Mouse (Mus musculus) midbrain, embryonic 10.5 days (tissue): ENCODE data around the gene Chst3. TPM values are rescaled to one million over a fixed set of nuclear protein-coding genes. Genes with fewer than 3 reads are reported as not detected.

Experiments
- DNase-seq: peaks from one replicate; pipeline ENCODE4 v3.0.0-alpha.2; 2017; ENCODE audit warnings: low spot score
- H3K27ac ChIP-seq: fragments of 300-500 bp; sonication (generic); replicated peaks from 2 replicates; pipeline ENCODE4 v1.5.1; 2016; ENCODE audit warnings: mild to moderate bottlenecking
- H3K27me3 ChIP-seq: fragments of 300-500 bp; sonication (generic); 2 replicates; pipeline ENCODE4 v1.6.1; 2016; ENCODE audit warnings: low read depth, mild to moderate bottlenecking; ENCODE audit not compliant: poor library complexity, severe bottlenecking
- H3K36me3 ChIP-seq: fragments of 300-500 bp; sonication (generic); 2 replicates; pipeline ENCODE4 v1.6.1; 2016; ENCODE audit warnings: mild to moderate bottlenecking, moderate library complexity
- H3K4me1 ChIP-seq: fragments of 300-500 bp; sonication (generic); 2 replicates; pipeline ENCODE4 v1.6.1; 2016
- H3K4me3 ChIP-seq: fragments of 300-500 bp; sonication (generic); 2 replicates; pipeline ENCODE4 v1.5.1; 2016; ENCODE audit warnings: mild to moderate bottlenecking, moderate library complexity
- H3K9me3 ChIP-seq: fragments of 300-500 bp; sonication (generic); replicated peaks from 2 replicates; pipeline ENCODE4 v1.6.1; 2016; ENCODE audit warnings: mild to moderate bottlenecking
- WGBS: fragments of 180-500 bp; shearing (Covaris S2); methylation state at CpG from one replicate; pipeline ENCODE4 v1.1.7; 2016; 5-methylcytosine and 5-hydroxymethylcytosine counted together
- polyA plus RNA-seq: library from polyadenylated mRNA; unstranded; fragments of >200 nt; fragmentation: Nextera tagmentation; extraction: Ambion mirVana; gene quantifications from 2 replicates; pipeline ENCODE4 v1.2.1, GENCODE M21; 2016

Gene Chst3
- polyA plus RNA-seq, 1 experiment from 2014 or later: 2.0 TPM

DNA sequence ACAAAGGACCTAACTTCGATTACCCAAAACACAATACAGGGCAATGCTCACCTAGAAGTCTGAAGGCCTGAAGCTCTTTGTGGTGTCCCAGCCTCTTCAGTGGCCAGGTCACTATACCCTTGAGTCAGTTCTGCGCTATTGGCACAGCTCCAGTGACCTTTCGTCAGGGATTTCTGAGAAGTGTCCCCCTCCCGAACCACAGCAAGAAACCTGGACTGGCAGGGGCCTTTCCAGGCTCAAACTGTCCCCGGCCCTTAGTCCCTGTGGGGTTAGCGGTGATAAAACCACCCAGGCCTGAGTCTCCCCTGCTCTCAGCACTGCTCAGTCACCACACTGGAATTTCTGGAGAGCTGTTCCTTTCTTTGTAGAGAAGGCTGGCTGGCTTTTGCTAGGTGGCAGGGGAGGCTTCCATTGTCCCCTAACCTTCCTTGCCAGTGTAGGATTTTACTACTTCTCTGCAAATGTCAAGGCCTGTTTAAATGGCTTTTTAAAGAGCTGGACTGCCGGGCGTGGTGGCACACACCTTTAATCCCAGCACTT is 11.8 kb downstream of the Chst3 start:
- 89% methylated on average over 8 of the region's 8 CpGs for WGBS
- Histone ChIP-seq H3K4me3 (no peak overlapping the region), H3K4me1 (peaks cover 34% of the 10 kb centered on the region), H3K27me3 (no peaks in the 10 kb centered on the region), H3K27ac (peak overlapping the region; percentile 38; the same call in 1 of the 2 replicates), H3K9me3 (no peaks in the 10 kb centered on the region), H3K36me3 (no peaks in the 10 kb centered on the region)
- DNase-seq: no peak

DNA sequence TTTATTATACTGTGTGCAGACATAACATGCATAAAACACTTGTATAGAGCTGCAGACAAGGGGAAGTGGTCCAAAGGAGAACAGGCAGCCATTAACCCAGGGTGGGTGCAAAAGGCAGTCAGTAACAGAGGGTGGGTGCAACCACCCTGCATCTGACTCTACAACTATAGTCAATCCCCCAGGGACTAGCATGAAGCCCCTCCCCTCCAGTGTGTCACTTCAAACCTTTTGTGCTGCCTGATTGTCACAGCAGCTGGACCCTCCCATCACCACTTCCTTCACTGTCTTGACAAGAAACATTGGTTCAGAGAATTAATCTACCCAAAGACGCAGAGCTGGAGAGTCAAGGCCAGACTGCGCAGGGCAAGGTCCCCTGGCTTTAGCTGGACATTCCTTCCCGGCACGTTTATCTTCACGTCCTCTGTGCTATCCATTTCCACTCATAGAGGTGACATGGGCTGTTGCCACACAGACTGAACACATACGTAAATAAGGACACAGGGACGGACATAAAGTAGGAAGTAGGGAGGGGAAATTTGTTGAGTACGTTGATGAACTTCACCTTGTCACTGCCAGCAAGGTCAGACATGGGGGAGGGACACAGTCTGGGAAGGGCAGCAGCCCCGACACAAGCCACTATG is 13.3 kb downstream of the Chst3 start:
- 84% methylated on average over 9 of the region's 9 CpGs for WGBS
- Histone ChIP-seq H3K27ac (no peak overlapping the region), H3K27me3 (no peaks in the 10 kb centered on the region), H3K4me1 (peaks cover 41% of the 10 kb centered on the region), H3K36me3 (no peaks in the 10 kb centered on the region), H3K9me3 (no peaks in the 10 kb centered on the region), H3K4me3 (no peak overlapping the region)
- DNase-seq: no peak

DNA sequence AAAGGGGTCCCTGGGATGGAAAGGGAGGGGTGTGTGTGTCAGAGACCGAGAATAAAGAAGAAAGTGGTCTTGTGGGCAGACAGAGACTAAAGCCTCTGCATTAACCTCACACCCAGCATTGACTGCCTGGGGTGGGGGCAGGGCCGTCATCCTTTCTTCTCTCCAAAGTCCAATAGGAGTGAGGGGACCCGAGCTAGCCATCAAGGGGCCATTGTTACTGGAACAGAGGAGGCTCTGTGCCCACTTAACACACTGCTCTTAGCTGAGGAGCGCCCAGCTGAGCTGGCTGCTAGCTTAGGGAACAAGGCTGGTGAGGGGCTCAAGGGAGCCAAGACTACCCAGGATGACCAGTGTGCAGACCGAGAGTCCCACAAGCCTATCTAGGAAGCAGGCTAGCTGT is 16.3 kb downstream of the Chst3 start:
- peak overlapping the region; percentile 16; the same call in 1 of the 2 replicates for H3K4me3 ChIP-seq
- H3K4me1 ChIP-seq: peaks cover 28% of the 10 kb centered on the region
- H3K27me3 ChIP-seq: no peaks in the 10 kb centered on the region
- no peaks in the 10 kb centered on the region for H3K9me3 ChIP-seq
- WGBS: 7% methylated on average over 5 of the region's 5 CpGs
- peak overlapping the region; percentile 82 for H3K27ac ChIP-seq
- no peaks in the 10 kb centered on the region for H3K36me3 ChIP-seq
- DNase-seq: peak; percentile 60

DNA sequence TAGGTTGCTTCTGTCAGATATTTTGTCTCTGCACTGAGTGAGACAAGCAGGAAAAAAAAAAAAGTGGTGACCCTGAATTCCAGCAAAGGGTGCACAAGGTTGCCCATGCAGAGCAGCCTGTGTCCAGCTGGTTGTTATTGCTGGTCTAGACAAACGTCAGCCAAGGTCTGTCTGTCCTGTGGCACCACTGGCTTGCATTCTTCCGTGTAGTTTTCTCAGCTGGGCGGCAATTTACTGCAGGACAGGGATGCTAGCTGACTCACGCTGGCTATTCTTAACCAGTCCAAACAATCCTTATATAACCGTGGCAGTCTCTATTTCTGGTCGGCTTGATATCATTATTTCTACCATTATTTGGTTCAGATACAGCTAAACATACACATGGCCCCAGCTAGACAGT is 18.1 kb downstream of the Chst3 start:
- H3K27ac ChIP-seq: no peak overlapping the region; the same call in 1 of the 2 replicates
- WGBS: 84% methylated on average over 6 of the region's 6 CpGs
- no peaks in the 10 kb centered on the region for H3K36me3 ChIP-seq
- H3K4me3 ChIP-seq: no peak overlapping the region
- no peaks in the 10 kb centered on the region for H3K27me3 ChIP-seq
- H3K9me3 ChIP-seq: no peaks in the 10 kb centered on the region
- no peak for DNase-seq
- peaks cover 26% of the 10 kb centered on the region for H3K4me1 ChIP-seq

DNA sequence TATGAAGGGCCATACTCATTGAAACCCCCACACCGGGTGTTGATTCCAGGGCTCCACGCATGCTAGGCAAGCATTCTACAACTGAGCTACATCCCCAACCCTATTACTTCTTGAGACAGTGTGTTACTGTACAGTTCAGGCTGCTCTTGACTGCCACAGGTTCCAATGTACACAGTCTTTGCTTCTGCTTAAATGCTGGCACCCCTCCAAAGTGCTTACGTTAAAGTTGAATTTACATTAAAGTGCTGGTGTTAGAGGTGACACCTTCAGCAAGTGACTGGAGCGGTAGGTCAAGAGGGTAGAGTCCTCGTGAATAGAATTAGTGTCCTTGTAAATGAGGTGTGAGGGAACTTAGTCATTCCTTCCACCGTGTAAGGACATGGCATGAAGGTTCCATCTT is 19.7 kb downstream of the Chst3 start:
- WGBS: 90% methylated on average over 6 of the region's 6 CpGs
- Histone ChIP-seq H3K27me3 (no peaks in the 10 kb centered on the region), H3K4me1 (peaks cover 33% of the 10 kb centered on the region), H3K36me3 (no peaks in the 10 kb centered on the region), H3K9me3 (no peaks in the 10 kb centered on the region), H3K4me3 (no peak overlapping the region), H3K27ac (no peak overlapping the region)
- DNase-seq: no peak

DNA sequence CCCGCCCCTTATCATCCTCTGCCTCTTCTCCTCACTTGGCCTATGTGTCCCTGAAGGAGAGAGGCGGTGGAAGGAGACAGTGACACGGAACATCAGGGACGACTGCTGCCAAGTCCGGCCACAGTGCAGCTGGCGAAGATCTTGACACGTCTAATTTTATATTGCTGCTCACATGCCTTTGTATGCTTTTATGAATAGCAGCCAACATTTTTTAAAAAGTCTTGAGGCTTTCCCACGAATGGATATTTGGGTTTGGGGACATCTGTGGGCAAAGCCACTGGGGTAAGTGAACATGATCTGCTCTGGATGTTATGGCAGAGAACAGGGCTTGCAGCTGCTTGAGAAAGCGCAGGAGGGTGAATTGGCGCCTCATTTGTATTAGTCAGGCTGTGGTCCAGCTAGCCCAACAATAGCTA is 21.6 kb downstream of the Chst3 start:
- 88% methylated on average over 10 of the region's 10 CpGs for WGBS
- no peak for DNase-seq
- Histone ChIP-seq H3K27me3 (peaks cover 12% of the 10 kb centered on the region), H3K27ac (no peak overlapping the region), H3K36me3 (no peaks in the 10 kb centered on the region), H3K4me3 (no peak overlapping the region), H3K4me1 (peaks cover 33% of the 10 kb centered on the region), H3K9me3 (no peaks in the 10 kb centered on the region)

DNA sequence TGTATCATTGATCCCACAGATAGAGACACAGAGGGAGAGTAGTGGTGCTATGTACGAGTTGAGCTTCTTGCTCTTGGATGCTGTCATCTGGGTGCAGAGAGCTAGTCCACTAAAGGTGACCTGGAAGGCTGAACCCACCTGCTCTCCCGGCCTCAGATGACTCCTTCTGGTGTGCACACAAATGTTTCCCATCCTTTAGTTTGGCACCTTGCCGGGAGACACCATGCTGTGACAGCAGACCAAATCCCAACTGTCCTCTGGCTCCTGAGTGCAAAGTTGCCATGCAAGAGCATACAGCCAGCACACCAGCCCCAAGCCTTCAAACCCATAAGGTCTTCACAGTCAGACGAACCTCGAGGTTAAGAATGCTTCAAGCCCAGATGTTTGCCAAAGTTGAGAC is 22.1 kb downstream of the Chst3 start:
- H3K4me3 ChIP-seq: no peak overlapping the region
- no peaks in the 10 kb centered on the region for H3K36me3 ChIP-seq
- peaks cover 16% of the 10 kb centered on the region for H3K27me3 ChIP-seq
- H3K27ac ChIP-seq: no peak overlapping the region
- WGBS: 77% methylated on average over 5 of the region's 5 CpGs
- no peak for DNase-seq
- no peaks in the 10 kb centered on the region for H3K9me3 ChIP-seq
- H3K4me1 ChIP-seq: peaks cover 33% of the 10 kb centered on the region

DNA sequence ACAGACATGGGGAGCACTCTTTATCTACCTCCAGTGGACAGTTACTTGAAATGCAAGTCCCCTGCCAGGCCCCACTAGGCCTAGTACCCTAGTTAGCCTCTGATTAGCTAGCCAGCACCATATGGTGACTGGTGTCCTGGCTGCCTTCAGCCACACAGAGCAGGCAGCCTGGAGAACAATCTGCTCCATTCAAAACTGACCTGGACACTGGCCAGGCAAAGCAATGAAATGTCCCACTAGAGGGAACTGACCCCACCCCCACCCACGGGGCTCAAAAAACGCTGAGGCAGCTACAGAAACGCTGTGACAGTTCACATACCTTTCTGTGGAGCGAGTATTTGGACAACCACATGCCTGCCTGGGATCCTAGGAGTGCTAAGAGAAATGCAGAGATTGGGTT is 24.0 kb downstream of the Chst3 start:
- Histone ChIP-seq H3K9me3 (no peaks in the 10 kb centered on the region), H3K4me1 (peaks cover 41% of the 10 kb centered on the region), H3K4me3 (no peak overlapping the region), H3K27ac (peak overlapping the region; percentile 43; the same call in 1 of the 2 replicates), H3K36me3 (no peaks in the 10 kb centered on the region), H3K27me3 (peaks cover 26% of the 10 kb centered on the region)
- WGBS: 61% methylated on average over 4 of the region's 4 CpGs
- no peak for DNase-seq

DNA sequence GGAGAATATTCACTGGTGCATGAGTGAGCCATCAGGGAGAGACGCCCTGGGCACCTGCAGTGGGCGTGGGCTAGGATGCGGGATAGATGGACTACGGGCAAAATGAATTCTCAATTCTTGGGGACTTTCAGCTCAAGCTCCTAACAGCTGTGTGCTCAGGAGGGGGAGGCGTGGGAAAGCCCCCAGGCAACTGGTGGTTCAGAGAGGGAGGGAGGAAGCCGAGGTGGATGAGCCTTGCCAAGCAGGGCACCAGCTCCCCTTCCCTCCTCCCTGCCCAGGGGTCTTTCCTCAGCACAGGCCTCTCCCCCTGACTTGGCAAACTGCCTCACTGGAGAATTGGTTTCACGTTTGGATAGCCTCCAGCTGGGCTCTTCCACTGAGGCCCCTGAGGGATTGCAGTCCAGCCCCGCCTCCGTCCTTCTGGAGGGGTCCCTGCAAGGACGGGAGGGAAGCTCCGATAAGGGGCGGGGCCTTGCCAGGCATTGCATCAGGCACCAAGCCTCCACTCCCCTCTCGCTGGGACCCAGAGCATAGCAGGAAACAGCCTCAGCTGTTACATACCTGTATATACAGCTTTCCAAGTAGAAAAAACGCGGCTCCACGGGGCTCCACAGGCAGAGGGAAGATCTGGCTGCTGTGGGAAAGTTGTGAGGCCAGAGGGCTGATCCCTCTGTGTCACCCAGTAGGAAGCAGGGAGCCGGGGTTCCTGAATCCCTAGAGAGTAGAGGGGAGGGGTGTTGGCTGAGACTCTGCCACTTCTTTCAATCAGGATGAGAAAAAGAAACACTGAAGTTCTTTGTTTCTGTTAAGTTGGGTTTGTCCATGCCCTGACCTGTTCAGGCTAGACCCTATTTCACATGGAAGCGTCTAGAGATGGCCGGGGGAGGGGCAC is 25.3 kb downstream of the Chst3 start:
- H3K4me1 ChIP-seq: peaks cover 43% of the 10 kb centered on the region
- peak overlapping the region; percentile 33 for H3K4me3 ChIP-seq
- 6% methylated on average over 19 of the region's 19 CpGs for WGBS

DNA sequence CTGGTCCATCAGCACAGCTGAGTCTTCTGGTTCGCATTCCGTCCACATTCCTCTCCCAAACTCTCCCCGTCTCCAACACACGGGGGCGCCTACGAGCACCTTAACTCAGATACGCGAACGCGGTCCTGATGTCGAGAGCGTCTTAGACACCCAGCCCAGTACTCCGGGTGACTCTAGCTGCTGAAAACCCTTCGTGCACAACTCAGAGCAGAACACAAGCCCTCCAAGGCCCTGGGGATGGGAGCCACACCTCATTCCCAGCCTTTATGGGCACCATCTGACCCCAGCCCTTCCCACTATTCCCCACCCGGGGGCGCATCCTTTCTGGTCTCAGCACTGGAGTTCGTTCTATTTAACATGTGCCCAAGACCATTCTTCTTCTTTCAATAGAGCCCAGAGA is 27.3 kb downstream of the Chst3 start:
- peaks cover 43% of the 10 kb centered on the region for H3K4me1 ChIP-seq
- peak overlapping the region; percentile 54 for H3K4me3 ChIP-seq
- H3K27ac ChIP-seq: peak overlapping the region; percentile 74
- under 1% methylated on average over 17 of the region's 17 CpGs for WGBS
- H3K27me3 ChIP-seq: peaks cover 26% of the 10 kb centered on the region
- peaks cover 5% of the 10 kb centered on the region for H3K36me3 ChIP-seq
- no peaks in the 10 kb centered on the region for H3K9me3 ChIP-seq
- DNase-seq: peak; percentile 83

More for the DNA sequence above, 25.3 kb downstream of the Chst3 start:
- peak overlapping the region; percentile 75 for H3K27ac ChIP-seq
- H3K9me3 ChIP-seq: no peaks in the 10 kb centered on the region
- DNase-seq: peak; percentile 68
- H3K27me3 ChIP-seq: peaks cover 26% of the 10 kb centered on the region
- H3K36me3 ChIP-seq: no peaks in the 10 kb centered on the region

DNA sequence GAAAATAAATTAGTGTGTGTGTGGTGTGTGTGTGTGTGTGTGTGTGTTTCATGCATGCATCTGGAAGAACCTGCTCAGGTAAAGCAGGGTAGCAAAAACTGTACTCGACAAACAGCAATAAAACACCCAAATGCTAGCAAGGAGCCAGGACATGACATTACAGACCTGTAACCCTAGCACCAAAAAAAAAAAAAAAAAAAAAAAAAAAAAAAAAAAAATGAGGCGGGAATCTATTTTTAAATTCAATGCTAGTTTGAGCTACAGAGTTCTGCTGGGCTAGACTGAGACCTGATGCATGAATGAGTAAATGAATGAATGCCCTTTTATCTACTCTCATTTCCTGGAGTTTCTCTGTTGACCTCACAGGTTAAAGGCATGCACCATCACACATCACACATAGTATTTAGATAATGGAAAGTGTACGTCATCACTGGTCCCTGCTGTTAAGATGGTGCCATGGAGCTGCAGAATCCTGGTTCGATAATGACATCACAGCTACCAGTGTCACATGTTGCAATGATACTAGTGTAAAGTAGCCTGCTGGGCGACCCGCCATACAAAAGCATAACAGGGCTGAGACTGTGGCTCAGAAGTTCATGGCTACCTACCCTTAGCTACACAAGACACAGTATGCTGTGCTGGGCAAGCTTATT is 29.4 kb downstream of the Chst3 start:
- no peak overlapping the region for H3K27ac ChIP-seq
- H3K27me3 ChIP-seq: peaks cover 30% of the 10 kb centered on the region
- peaks cover 27% of the 10 kb centered on the region for H3K36me3 ChIP-seq
- peaks cover 35% of the 10 kb centered on the region for H3K4me1 ChIP-seq
- H3K9me3 ChIP-seq: peaks cover 3% of the 10 kb centered on the region; the same call in 1 of the 2 replicates
- DNase-seq: no peak
- 89% methylated on average over 6 of the region's 6 CpGs for whole genome bisulfite sequencing
- no peak overlapping the region for H3K4me3 ChIP-seq

DNA sequence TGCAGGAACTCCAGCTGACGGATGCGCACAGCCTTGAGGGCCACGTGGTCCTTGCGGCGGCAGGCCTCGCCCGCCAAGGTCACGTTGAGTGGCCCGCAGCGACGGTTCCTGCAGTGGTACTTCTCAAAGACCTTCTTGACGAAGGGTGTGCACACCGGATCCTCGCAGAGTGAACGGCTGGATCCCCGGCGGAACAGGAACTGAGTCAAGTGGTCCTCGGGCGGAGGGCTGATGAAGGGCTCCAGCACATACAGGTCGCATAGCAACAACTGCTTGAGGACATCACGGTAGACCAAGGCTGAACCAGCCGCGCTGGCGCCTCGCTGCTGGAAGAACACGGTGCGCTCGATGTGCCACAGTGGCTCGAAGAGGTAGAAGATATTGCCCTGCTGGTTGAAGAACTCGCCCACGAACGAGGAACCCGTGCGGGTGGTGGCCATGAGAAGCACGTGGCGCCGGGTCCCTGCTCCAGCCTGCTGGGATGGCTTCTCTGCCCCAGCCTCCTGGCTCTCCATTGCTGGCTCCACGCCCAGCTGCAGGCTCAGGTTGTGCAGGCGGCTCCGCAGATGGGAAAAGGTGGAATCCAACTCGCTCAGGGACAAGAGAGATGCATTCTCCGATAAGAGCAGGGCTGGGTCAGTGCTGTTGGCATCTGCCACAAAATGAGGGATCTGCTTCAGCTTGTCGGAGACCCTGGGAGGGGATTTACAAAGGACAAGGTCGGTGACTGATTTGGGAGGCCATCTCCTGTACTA is 32.7 kb downstream of the Chst3 start:
- peaks cover 8% of the 10 kb centered on the region for H3K4me1 ChIP-seq
- H3K27ac ChIP-seq: no peak overlapping the region
- no peak overlapping the region for H3K4me3 ChIP-seq
- peaks cover 3% of the 10 kb centered on the region; the same call in 1 of the 2 replicates for H3K9me3 ChIP-seq
- H3K27me3 ChIP-seq: peaks cover 12% of the 10 kb centered on the region
- peaks cover 50% of the 10 kb centered on the region for H3K36me3 ChIP-seq
- WGBS: 89% methylated on average over 44 of the region's 44 CpGs
- no peak for DNase-seq
